Comparison of ENCODE assay signal across 15 mouse cellular contexts in the genomic region with DNA sequence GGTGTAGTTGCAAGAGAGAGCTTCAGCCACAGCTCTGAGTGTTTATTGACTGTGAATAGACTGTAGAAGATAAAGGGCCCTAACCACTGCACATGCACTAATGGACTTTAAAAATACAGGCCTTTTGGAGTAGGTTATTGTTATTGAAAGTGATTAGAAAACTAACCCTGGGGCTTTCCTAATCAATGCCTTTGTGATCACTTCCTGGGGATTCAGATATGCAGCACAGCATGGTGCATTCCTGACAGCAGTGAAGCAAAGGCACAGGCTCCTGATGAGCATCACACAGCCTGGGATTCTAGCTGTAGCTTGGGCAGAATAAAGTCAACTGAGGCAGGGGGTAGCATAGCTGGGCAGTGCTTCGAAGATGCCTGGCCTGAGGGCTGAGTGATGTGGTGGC.
"Had no signal": no experiment of that assay in that cellular context is flagged by ENCODE, and none has a peak within 500 bp of the region (broad histone marks: within the 10 kb centered on the region; RNA-seq: fewer than 3 reads in every experiment).

No protein-coding gene starts in this region.

- H3K9me3 ChIP-seq: limb, embryonic 15.5 days; liver, embryonic 13.5 days; midbrain, embryonic 12.5 days; neural tube, embryonic 13.5 days; stomach, embryonic 15.5 days had no signal

- H3K36me3 ChIP-seq: limb, embryonic 15.5 days; liver, embryonic 13.5 days; midbrain, embryonic 12.5 days; neural tube, embryonic 13.5 days; stomach, embryonic 15.5 days had no signal

- H3K9ac ChIP-seq: limb, embryonic 15.5 days; liver, embryonic 13.5 days; midbrain, embryonic 12.5 days; neural tube, embryonic 13.5 days; stomach, embryonic 15.5 days had no signal

- H3K4me3 ChIP-seq: left cerebral cortex, adult 2 months; limb, embryonic 15.5 days; liver, embryonic 13.5 days; midbrain, embryonic 12.5 days; neural tube, embryonic 13.5 days; stomach, embryonic 15.5 days had no signal

- DNase-seq: kidney, adult 2 months; kidney, postnatal 25 days; liver, embryonic 13.5 days; lung, adult 2 months; retina, postnatal 1 day; right cerebral cortex, postnatal 14 days; thymus, adult 2 months; thymus, postnatal 36 days had no signal

- H3K27me3 ChIP-seq: limb, embryonic 15.5 days; liver, embryonic 13.5 days; midbrain, embryonic 12.5 days; neural tube, embryonic 13.5 days; stomach, embryonic 15.5 days had no signal

- H3K27ac ChIP-seq: left cerebral cortex, adult 2 months; limb, embryonic 15.5 days; liver, embryonic 13.5 days; midbrain, embryonic 12.5 days; neural tube, embryonic 13.5 days; stomach, embryonic 15.5 days had no signal

- H3K4me1 ChIP-seq: liver, embryonic 13.5 days; midbrain, embryonic 12.5 days; neural tube, embryonic 13.5 days; stomach, embryonic 15.5 days had no signal

- H3K4me2 ChIP-seq: limb, embryonic 15.5 days; liver, embryonic 13.5 days; midbrain, embryonic 12.5 days; neural tube, embryonic 13.5 days; stomach, embryonic 15.5 days had no signal

- ATAC-seq: lung, postnatal 0 days; midbrain, embryonic 16.5 days had no signal
